Mouse (Mus musculus) 416B (cell line): ENCODE results near the gene Gclc.

Source experiments
- DNase-seq: peaks from one replicate; pipeline ENCODE4 v3.0.0; 2011; ENCODE audit warnings: low read depth

The Gclc gene

GRCm38 (mm10) chr9:77783006-77783405, 28.7 kb downstream of the Gclc start:
- no peak for DNase-seq

GRCm38 (mm10) chr9:77785466-77785865, 31.1 kb downstream of the Gclc start:
- no peak for DNase-seq

GRCm38 (mm10) chr9:77787936-77788335, 33.6 kb downstream of the Gclc start:
- DNase-seq = no peak

- DNase-seq = no peak
Observed at GRCm38 (mm10) chr9:77789615-77790348, 35.4 kb downstream of the Gclc start.

GRCm38 (mm10) chr9:77793838-77794237, 39.5 kb downstream of the Gclc start:
- peak; percentile 12 for DNase-seq

GRCm38 (mm10) chr9:77802461-77802860, 48.1 kb downstream of the Gclc start:
- peak; percentile 75 for DNase-seq

GRCm38 (mm10) chr9:77806426-77806825, 52.1 kb downstream of the Gclc start:
- no peak for DNase-seq

GRCm38 (mm10) chr9:77806842-77807668, 52.7 kb downstream of the Gclc start:
- DNase-seq = peak; percentile 88

GRCm38 (mm10) chr9:77808481-77808880, 54.1 kb downstream of the Gclc start:
- no peak for DNase-seq

- no peak for DNase-seq
Observed at GRCm38 (mm10) chr9:77818858-77819257, 64.5 kb downstream of the Gclc start.

GRCm38 (mm10) chr9:77819318-77819717, 65.0 kb downstream of the Gclc start:
- DNase-seq = peak; percentile 14

GRCm38 (mm10) chr9:77820836-77821235, 66.5 kb downstream of the Gclc start:
- DNase-seq = no peak

GRCm38 (mm10) chr9:77825380-77825961, 71.1 kb downstream of the Gclc start:
- peak; percentile 55 for DNase-seq

- no peak for DNase-seq
Observed at GRCm38 (mm10) chr9:77826237-77826636, 71.9 kb downstream of the Gclc start.

GRCm38 (mm10) chr9:77828531-77828965, 74.2 kb downstream of the Gclc start:
- peak; percentile 94 for DNase-seq

- peak; percentile 8 for DNase-seq
Observed at GRCm38 (mm10) chr9:77834259-77834993, 80.1 kb downstream of the Gclc start.

- DNase-seq = no peak
Observed at GRCm38 (mm10) chr9:77835122-77835521, 80.8 kb downstream of the Gclc start.

GRCm38 (mm10) chr9:77835756-77836155, 81.4 kb downstream of the Gclc start:
- peak; percentile 46 for DNase-seq

- DNase-seq = no peak
Observed at GRCm38 (mm10) chr9:77838586-77838985, 84.3 kb downstream of the Gclc start.
